Mouse (Mus musculus) limb, embryonic 14.5 days (tissue): Measurements from ENCODE around the gene Snx17. TPM values are rescaled to one million over a fixed set of nuclear protein-coding genes. Genes with fewer than 3 reads are reported as not detected.

ENCODE experiments used
- ATAC-seq: fragments of 200-750 bp; cut with Nextera tagmentation; 2 replicates; pipeline ENCODE4 v1.8.0; 2017; ENCODE audit warnings: low read depth, moderate number of reproducible peaks, moderate TSS enrichment; ENCODE audit not compliant: low FRiP score
- DNase-seq: peaks from one replicate; pipeline ENCODE4 v3.0.0-alpha.2; 2015; ENCODE audit warnings: low spot score
- H3K27ac ChIP-seq: fragments of 300-500 bp; sonication (generic); replicated peaks from 2 replicates; pipeline ENCODE4 v1.5.1; 2014; ENCODE audit warnings: low read depth, mild to moderate bottlenecking, low read length, moderate library complexity, mixed read lengths
- H3K27me3 ChIP-seq: fragments of 300-500 bp; sonication (generic); 2 replicates; pipeline ENCODE4 v1.6.1; 2014; ENCODE audit warnings: low read length, mixed read lengths; ENCODE audit not compliant: control insufficient read depth, insufficient read depth
- H3K36me3 ChIP-seq: fragments of 300-500 bp; sonication (generic); 2 replicates; pipeline ENCODE4 v1.6.1; 2014; ENCODE audit warnings: mild to moderate bottlenecking, low read length, moderate library complexity, mixed read lengths; ENCODE audit not compliant: control insufficient read depth, insufficient read depth
- H3K4me1 ChIP-seq: fragments of 300-500 bp; sonication (generic); 2 replicates; pipeline ENCODE4 v1.6.1; 2014; ENCODE audit warnings: antibody characterized with exemption, low read length, mixed read lengths; ENCODE audit not compliant: control insufficient read depth, insufficient read depth
- H3K4me2 ChIP-seq: fragments of 300-500 bp; sonication (generic); replicated peaks from 2 replicates; pipeline ENCODE4 v1.6.1; 2014; ENCODE audit warnings: low read depth, mild to moderate bottlenecking, low read length, moderate library complexity; ENCODE audit not compliant: severe bottlenecking
- H3K4me3 ChIP-seq: fragments of 300-500 bp; sonication (generic); replicated peaks from 2 replicates; pipeline ENCODE4 v1.5.1; 2014; ENCODE audit warnings: low read length
- H3K9ac ChIP-seq: fragments of 300-500 bp; sonication (generic); 2 replicates; pipeline ENCODE4 v1.6.1; 2014; ENCODE audit warnings: mild to moderate bottlenecking, low read depth, low read length, moderate library complexity; ENCODE audit not compliant: severe bottlenecking
- H3K9me3 ChIP-seq: fragments of 300-500 bp; sonication (generic); 2 replicates; pipeline ENCODE4 v1.6.1; 2016; ENCODE audit warnings: low read length; ENCODE audit not compliant: control insufficient read depth
- POLR2A ChIP-seq: fragments of 200-500 bp; IDR thresholded peaks from 2 replicates; pipeline ENCODE4 v1.8.0; 2012; ENCODE audit warnings: inconsistent platforms, mild to moderate bottlenecking, moderate library complexity, borderline replicate concordance; ENCODE audit not compliant: insufficient read depth, insufficient read length; ENCODE audit errors: extremely low read depth
- WGBS: fragments of 180-500 bp; shearing (Covaris S2); extraction: QIAGEN DNeasy Blood & Tissue Kit; methylation state at CpG from one replicate; pipeline ENCODE4 v1.1.7; 2014; 5-methylcytosine and 5-hydroxymethylcytosine counted together
- polyA plus RNA-seq, 2 experiments: library from polyadenylated mRNA; depleted of rRNA in 1 of 2; stranded (reverse) in 1 of 2; unstranded in 1 of 2; fragments of >200 nt; fragmentation: Nextera tagmentation in 1 of 2; extraction: Ambion mirVana in 1 of 2; gene quantifications; 2 replicates each; pipeline versions ENCODE4 v1.2.1 to v1.2.3; 2012 to 2014

Gene Snx17
- polyA plus RNA-seq, 2 experiments = 108 to 139 TPM

DNA sequence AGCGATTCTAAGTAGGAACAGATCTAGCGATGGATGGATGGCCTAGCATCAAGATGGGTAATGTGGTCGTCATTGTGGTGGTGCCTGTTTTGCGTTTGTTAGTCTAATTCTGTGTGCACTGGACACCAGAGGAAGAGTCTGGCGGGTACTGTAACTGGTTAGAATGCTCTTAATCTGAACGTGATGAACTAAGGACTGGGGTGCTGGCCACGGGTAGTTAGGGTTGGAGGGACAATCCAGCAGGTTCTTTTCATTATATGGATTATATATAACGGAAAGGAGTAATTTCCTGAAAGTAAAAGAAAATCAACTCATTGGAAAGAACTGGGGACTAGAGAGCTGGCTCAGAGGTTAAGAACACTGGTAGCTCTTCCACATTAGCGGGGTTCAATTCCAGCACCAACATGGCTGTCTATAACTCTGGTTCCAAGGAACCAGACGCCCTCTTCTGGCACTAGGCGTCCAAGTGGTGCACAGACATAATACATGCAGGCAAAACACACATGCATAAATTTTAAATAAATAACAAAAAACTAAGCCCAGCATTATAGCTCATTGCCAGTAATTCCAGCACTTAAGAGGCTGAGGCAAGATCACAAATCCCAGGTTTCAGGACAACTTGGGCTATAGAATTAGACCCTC, 28.4 kb downstream of the Snx17 start:
- no peak for ATAC-seq
- Histone ChIP-seq H3K9ac (peak overlapping the region; percentile 71), H3K9me3 (no peaks in the 10 kb centered on the region), H3K4me2 (peak overlapping the region; percentile 79), H3K4me3 (peak overlapping the region; percentile 96), H3K36me3 (0 out of 2 replicates have a peak, but pooled peaks cover 2% of the 10 kb centered on the region), H3K4me1 (peaks cover 8% of the 10 kb centered on the region; the same call in 1 of the 2 replicates), H3K27ac (peak overlapping the region; percentile 89), H3K27me3 (no peaks in the 10 kb centered on the region)
- 14% methylated on average over 11 of the region's 11 CpGs for WGBS
- peak; percentile 58 for DNase-seq
- TF ChIP-seq POLR2A = no peak

- DNase-seq (no peak), ATAC-seq (no peak)
- Histone ChIP-seq H3K36me3 (no peaks in the 10 kb centered on the region), H3K4me2 (no peak overlapping the region), H3K27ac (no peak overlapping the region), H3K9me3 (no peaks in the 10 kb centered on the region), H3K4me1 (peaks cover 8% of the 10 kb centered on the region; the same call in 1 of the 2 replicates), H3K27me3 (no peaks in the 10 kb centered on the region), H3K9ac (no peak overlapping the region), H3K4me3 (no peak overlapping the region)
- 87% methylated on average over 9 of the region's 9 CpGs for WGBS
- no peak for TF ChIP-seq POLR2A
These were observed 29.7 kb downstream of the Snx17 start for GRCm38 (mm10) chr5:31222696-31223095.

- H3K27me3 ChIP-seq = no peaks in the 10 kb centered on the region
- H3K27ac ChIP-seq = no peak overlapping the region
- H3K4me1 ChIP-seq = no peaks in the 10 kb centered on the region
- WGBS = 67% methylated on average over 1 of the region's 1 CpGs
- no peak for TF ChIP-seq POLR2A
- no peaks in the 10 kb centered on the region for H3K9me3 ChIP-seq
- H3K4me2 ChIP-seq = no peak overlapping the region
- no peak overlapping the region for H3K9ac ChIP-seq
- H3K4me3 ChIP-seq = no peak overlapping the region
- no peak for ATAC-seq
- no peak for DNase-seq
- no peaks in the 10 kb centered on the region for H3K36me3 ChIP-seq
These were observed 33.6 kb downstream of the Snx17 start for GRCm38 (mm10) chr5:31226641-31227040.

- H3K9me3 ChIP-seq = no peaks in the 10 kb centered on the region
- peaks cover 5% of the 10 kb centered on the region for H3K4me1 ChIP-seq
- peak; percentile 94 for TF ChIP-seq POLR2A
- ATAC-seq = peak; percentile 99
- peak; percentile 97 for DNase-seq
- under 1% methylated on average over 59 of the region's 103 CpGs for WGBS
- peak within 1 kb of the TSS; percentile 97 for H3K27ac ChIP-seq
- peaks cover 24% of the 10 kb centered on the region for H3K36me3 ChIP-seq
- peak within 1 kb of the TSS; percentile 77 for H3K4me2 ChIP-seq
- H3K27me3 ChIP-seq = no peaks in the 10 kb centered on the region
- H3K9ac ChIP-seq = peak within 1 kb of the TSS; percentile 96
- peak within 1 kb of the TSS; percentile 99 for H3K4me3 ChIP-seq
These were observed 47.9 kb downstream of the Snx17 start, which contains the start of the genes Nrbp1 and Gm9970 for GRCm38 (mm10) chr5:31240637-31241521. Gene Nrbp1, plus strand, starts transcription at chr5:31240864. Gene Gm9970, minus strand, starts transcription at chr5:31241232.

DNA sequence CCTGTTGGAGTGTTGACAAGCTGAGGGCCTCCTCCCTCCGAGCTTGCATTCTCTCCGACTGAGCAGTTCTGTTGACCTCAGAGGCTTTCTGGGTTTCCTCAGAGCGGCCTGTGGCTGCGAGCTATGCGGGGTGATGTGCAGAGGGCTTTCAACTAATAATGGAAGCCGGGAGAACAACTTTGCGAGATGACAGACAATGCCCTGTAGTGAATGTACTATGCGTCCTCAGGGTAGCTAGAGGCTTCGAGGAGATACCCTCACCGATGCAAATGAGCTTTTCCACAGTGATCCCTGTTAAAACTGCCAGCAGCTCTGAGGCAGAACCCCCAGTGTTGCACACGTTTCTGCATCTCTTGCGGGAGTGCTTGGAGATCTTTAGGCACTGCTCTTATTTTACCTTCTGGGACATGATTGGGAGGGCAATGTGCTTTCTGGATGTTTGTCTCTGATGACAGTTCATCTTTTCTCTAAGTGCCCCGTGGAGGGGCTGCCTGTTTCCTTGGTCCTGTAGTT, 48.6 kb downstream of the Snx17 start:
- H3K4me2 ChIP-seq = peak overlapping the region; percentile 77
- no peak for DNase-seq
- H3K27me3 ChIP-seq = no peaks in the 10 kb centered on the region
- WGBS = 3% methylated on average over 13 of the region's 13 CpGs
- ATAC-seq = peak; percentile 13
- no peak for TF ChIP-seq POLR2A
- peaks cover 5% of the 10 kb centered on the region for H3K4me1 ChIP-seq
- H3K4me3 ChIP-seq = peak overlapping the region; percentile 99
- H3K27ac ChIP-seq = peak overlapping the region; percentile 97
- peaks cover 31% of the 10 kb centered on the region for H3K36me3 ChIP-seq
- H3K9ac ChIP-seq = peak overlapping the region; percentile 96
- H3K9me3 ChIP-seq = no peaks in the 10 kb centered on the region
